Mouse (Mus musculus) forebrain, embryonic 10.5 days (tissue): ENCODE measurements around the gene Syne1. TPM values are rescaled to one million over a fixed set of nuclear protein-coding genes. Genes with fewer than 3 reads are reported as not detected.

ENCODE experiments used
- DNase-seq: peaks from one replicate; pipeline ENCODE4 v3.0.0-alpha.2; 2017; ENCODE audit warnings: low spot score; ENCODE audit errors: extremely low spot score
- H3K27ac ChIP-seq: fragments of 300-500 bp; sonication (generic); 2 replicates; pipeline ENCODE4 v1.5.1; 2016; ENCODE audit warnings: mild to moderate bottlenecking
- H3K27me3 ChIP-seq: fragments of 300-500 bp; sonication (generic); 2 replicates; pipeline ENCODE4 v1.6.1; 2016; ENCODE audit warnings: mild to moderate bottlenecking; ENCODE audit not compliant: poor library complexity, severe bottlenecking
- H3K36me3 ChIP-seq: fragments of 300-500 bp; sonication (generic); replicated peaks from 2 replicates; pipeline ENCODE4 v1.6.1; 2016; ENCODE audit warnings: mild to moderate bottlenecking, moderate library complexity
- H3K4me1 ChIP-seq: fragments of 300-500 bp; sonication (generic); 2 replicates; pipeline ENCODE4 v1.6.1; 2016
- H3K4me3 ChIP-seq: fragments of 300-500 bp; sonication (generic); 2 replicates; pipeline ENCODE4 v1.5.1; 2016; ENCODE audit warnings: mild to moderate bottlenecking, moderate library complexity
- H3K9me3 ChIP-seq: fragments of 300-500 bp; sonication (generic); 2 replicates; pipeline ENCODE4 v1.6.1; 2016; ENCODE audit warnings: mild to moderate bottlenecking, moderate library complexity
- WGBS: fragments of 180-500 bp; shearing (Covaris S2); methylation state at CpG from one replicate; pipeline ENCODE4 v1.1.7; 2016; 5-methylcytosine and 5-hydroxymethylcytosine counted together
- polyA plus RNA-seq: library from polyadenylated mRNA; unstranded; fragments of >200 nt; fragmentation: Nextera tagmentation; extraction: Ambion mirVana; gene quantifications from 2 replicates; pipeline ENCODE4 v1.2.1, GENCODE M21; 2016

Syne1 gene
- polyA plus RNA-seq, 1 experiment from 2014 or later, result 1.7 TPM

DNA sequence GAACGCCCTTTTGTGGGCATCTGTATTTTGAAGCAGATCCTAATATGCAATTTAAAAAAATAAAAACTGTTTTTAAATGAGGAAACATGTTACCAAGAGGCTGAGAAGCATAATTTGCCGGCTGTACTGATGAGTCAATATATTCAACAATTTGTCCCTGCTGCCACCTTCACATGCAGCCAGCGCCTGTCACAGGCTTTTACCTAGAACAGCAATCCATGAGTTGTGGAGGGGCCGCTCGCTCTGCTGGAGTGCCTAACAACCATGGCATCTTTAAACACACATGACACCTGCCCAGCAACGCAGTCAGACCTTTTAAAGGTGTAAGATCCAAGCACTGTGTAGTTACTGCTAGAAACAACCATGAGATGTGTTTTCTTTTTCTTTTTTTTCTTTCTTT lies 183.0 kb downstream of the Syne1 start:
- Histone ChIP-seq H3K4me3 (no peak overlapping the region), H3K27ac (no peak overlapping the region), H3K4me1 (no peaks in the 10 kb centered on the region; the same call in 1 of the 2 replicates), H3K27me3 (no peaks in the 10 kb centered on the region), H3K9me3 (no peaks in the 10 kb centered on the region), H3K36me3 (no peaks in the 10 kb centered on the region)
- 88% methylated on average over 6 of the region's 6 CpGs for WGBS
- DNase-seq, result no peak

DNA sequence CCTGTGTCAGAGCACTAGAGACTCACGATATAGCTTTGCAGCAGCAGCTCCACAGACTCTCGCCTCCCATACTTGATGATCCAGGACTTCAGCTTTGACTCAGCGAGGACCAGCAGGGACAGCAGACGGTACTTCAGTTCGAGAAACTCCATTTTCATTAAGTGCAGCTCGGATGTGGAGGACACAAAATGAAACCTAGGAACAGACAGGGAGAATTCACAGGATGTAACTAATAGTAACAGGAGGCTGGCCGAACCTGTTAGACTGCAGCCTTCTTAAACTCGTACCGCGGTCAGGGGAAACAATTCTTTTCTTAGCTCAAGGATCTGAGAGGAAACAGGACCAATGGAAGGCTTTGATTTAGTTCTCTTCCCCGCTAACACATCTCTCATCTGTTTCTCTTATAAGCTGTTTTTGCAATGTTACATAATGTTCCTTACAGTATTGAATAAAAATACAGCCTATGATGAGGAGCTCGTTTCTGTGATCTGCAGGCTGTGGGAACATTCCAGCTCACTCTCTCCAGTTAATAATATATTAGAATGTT lies 183.7 kb downstream of the Syne1 start:
- Histone ChIP-seq H3K27ac (no peak overlapping the region), H3K4me1 (no peaks in the 10 kb centered on the region; the same call in 1 of the 2 replicates), H3K27me3 (no peaks in the 10 kb centered on the region), H3K4me3 (no peak overlapping the region), H3K9me3 (no peaks in the 10 kb centered on the region), H3K36me3 (no peaks in the 10 kb centered on the region)
- DNase-seq, result no peak
- 81% methylated on average over 12 of the region's 12 CpGs for WGBS

DNA sequence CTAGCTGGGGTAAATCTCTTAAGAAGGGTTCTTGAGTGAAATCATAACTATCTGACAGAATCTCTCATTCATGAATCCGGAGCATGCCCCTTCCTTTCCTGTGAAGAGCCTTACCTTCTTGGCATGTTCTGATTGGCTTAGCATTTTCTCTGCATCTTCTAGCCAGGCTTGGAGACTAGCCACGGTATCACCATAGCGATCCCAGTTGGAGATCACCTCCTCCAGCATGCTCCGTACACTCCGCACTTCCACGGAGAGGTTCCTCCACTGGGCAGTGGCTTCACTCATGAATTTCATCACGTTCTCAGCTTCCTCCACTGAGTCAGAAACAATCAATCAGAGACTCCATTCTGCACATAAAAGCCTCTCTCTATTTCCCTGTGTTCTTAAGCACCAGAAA lies 190.7 kb downstream of the Syne1 start:
- DNase-seq, result no peak
- H3K4me1 ChIP-seq, result no peaks in the 10 kb centered on the region
- no peaks in the 10 kb centered on the region for H3K9me3 ChIP-seq
- no peak overlapping the region for H3K27ac ChIP-seq
- H3K36me3 ChIP-seq, result no peaks in the 10 kb centered on the region
- 70% methylated on average over 7 of the region's 7 CpGs for WGBS
- H3K27me3 ChIP-seq, result no peaks in the 10 kb centered on the region
- H3K4me3 ChIP-seq, result no peak overlapping the region

DNA sequence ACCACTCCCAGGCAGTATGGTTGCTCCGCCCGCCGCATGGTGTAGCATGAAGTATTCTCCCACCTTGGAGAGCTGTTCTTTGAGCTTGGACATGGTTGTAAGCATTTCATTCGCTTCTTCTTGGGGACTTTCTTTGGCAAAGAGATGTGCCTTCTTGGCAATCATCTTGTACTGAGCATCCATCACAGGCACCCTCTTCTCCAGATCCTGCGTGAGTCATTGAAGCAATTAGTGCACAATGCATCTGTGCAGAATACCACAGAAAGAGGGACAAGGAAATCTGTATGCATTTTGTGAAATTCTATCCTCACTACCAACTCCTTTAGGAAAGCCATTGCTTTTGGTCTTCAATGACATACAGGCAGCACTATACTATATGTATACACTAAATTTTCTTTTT lies 194.7 kb downstream of the Syne1 start:
- Histone ChIP-seq H3K36me3 (no peaks in the 10 kb centered on the region), H3K4me3 (no peak overlapping the region), H3K27ac (no peak overlapping the region), H3K4me1 (no peaks in the 10 kb centered on the region), H3K27me3 (no peaks in the 10 kb centered on the region), H3K9me3 (no peaks in the 10 kb centered on the region)
- DNase-seq, result no peak
- WGBS, result 87% methylated on average over 5 of the region's 5 CpGs

DNA sequence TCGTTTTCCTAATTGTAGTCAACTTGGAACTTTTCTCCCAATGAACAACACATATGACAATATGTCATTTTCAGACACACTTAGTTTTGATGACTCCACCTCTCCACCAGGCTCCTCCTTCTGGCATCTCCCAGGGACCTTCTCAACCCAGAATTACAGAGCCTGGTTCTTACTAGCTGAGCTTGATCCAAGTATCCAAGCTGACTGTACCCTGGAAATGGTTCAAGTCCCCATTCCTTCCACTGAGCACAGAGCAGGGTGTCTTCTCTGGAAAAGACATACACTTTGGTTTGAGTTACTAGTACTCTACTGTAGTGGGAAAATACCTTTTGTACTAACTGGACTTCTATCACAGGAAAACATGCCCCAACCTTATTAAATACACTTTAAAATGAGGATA lies 197.9 kb downstream of the Syne1 start:
- no peaks in the 10 kb centered on the region for H3K27me3 ChIP-seq
- DNase-seq, result no peak
- H3K9me3 ChIP-seq, result no peaks in the 10 kb centered on the region
- H3K27ac ChIP-seq, result no peak overlapping the region
- WGBS, result 91% methylated on average over 1 of the region's 1 CpGs
- H3K4me1 ChIP-seq, result no peaks in the 10 kb centered on the region
- no peak overlapping the region for H3K4me3 ChIP-seq
- H3K36me3 ChIP-seq, result no peaks in the 10 kb centered on the region

DNA sequence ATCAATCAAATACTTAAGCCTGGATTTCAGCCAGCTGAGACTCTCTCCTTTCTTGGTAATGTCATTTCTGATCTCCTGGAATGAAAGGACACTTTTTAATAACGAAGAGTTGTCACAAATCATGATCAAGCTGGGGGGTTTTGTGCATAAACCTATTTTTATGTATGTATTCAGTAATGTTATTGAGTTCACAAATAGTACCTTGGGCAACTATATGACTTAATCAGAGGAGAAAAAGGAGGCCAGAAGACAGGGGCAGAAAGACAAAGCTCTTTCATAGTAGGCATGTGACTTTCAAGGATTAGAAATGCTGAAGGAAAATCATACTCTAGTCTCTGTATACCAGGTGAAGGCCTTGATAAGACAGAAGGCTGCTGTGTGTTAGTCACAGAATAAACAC lies 204.4 kb downstream of the Syne1 start:
- Histone ChIP-seq H3K27ac (no peak overlapping the region), H3K9me3 (no peaks in the 10 kb centered on the region), H3K4me3 (no peak overlapping the region), H3K36me3 (no peaks in the 10 kb centered on the region), H3K27me3 (no peaks in the 10 kb centered on the region), H3K4me1 (no peaks in the 10 kb centered on the region)
- no peak for DNase-seq
- 72% methylated on average over 1 of the region's 1 CpGs for WGBS

DNA sequence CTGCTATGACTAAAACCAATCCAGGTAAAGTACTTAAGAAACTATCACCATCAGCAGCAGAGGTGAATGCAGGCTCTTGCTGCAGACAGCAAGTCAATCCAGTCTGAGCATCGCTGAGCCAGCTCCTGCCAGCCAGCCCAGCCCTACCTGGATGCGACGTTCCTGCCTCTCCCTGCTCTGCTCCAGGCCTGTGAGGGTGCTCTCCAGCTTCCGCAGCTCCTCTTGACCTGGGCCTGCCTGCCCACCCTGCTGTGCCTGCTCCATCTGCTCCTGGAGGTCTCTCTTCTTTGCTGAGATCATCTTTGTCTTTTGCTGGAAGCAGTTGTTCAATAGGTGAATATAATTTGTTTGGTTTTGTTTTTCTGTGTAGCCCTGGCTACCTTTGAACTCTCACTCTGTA lies 208.1 kb downstream of the Syne1 start:
- Histone ChIP-seq H3K4me1 (no peaks in the 10 kb centered on the region), H3K27me3 (no peaks in the 10 kb centered on the region), H3K36me3 (no peaks in the 10 kb centered on the region), H3K27ac (no peak overlapping the region), H3K4me3 (no peak overlapping the region), H3K9me3 (no peaks in the 10 kb centered on the region)
- WGBS, result 71% methylated on average over 4 of the region's 4 CpGs
- DNase-seq, result no peak

DNA sequence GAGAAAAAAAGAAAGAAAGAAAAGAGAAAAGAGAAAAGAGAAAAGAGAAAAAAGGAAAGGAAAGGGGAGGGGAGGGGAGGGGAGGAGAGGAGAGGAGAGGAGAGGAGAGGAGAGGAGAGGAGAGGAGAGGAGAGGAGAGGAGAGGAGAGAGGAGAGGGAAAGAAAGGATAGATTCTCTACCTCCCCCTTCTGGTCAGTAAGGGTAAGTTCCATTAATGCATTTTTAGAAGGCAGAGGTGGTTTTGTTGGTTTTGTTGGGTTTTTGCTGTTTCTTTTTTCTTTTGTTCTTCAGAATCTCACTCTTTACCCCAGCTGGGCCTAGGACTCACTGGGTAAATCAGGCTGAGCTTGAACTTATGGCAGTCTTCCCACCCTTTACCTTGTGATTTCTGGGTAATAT lies 214.9 kb downstream of the Syne1 start:
- Histone ChIP-seq H3K27ac (no peak overlapping the region), H3K4me1 (no peaks in the 10 kb centered on the region), H3K36me3 (no peaks in the 10 kb centered on the region), H3K27me3 (no peaks in the 10 kb centered on the region), H3K9me3 (no peaks in the 10 kb centered on the region), H3K4me3 (no peak overlapping the region)
- DNase-seq, result no peak

DNA sequence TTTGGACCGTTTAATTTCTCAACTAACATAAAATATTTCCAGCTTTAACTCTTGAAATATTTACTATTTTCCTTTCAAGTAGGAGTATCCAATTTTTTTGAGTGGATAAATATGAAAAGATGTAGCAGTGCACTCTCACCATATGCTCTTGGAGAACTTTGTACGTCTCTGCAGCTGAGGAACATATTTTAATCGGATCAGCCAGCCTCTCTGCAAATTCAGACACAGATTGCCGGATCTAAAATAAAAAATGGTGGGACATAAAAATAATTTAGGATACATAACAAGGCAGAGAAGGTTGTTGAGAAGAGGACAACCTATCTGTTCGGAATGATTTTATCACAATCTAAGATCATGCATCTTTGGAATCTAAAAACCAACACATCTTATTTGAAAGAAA lies 218.5 kb downstream of the Syne1 start:
- no peak for DNase-seq
- 91% methylated on average over 5 of the region's 5 CpGs for WGBS
- H3K27me3 ChIP-seq, result no peaks in the 10 kb centered on the region

DNA sequence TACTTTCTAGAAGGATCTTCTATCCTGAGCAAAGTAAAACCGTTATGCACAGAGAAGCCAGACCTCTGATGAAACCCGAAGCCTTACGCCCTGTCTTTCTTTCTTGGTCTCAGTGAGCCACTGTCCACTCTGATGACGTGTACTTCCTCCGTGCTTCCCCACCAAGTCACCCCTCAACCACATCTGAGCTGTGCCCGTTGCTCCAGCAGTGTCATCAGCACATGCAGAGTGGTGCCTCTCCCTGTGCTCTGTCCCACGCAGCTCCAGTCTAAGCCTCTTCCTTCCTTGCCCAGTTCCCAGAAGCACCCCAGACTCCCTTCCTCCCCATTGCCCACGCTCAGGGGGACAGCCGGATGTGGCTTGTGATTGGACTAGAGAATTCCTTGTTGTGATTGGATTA lies 224.6 kb downstream of the Syne1 start:
- DNase-seq, result no peak
- Histone ChIP-seq H3K36me3 (no peaks in the 10 kb centered on the region), H3K4me3 (no peak overlapping the region), H3K9me3 (no peaks in the 10 kb centered on the region), H3K27me3 (no peaks in the 10 kb centered on the region), H3K27ac (no peak overlapping the region), H3K4me1 (no peaks in the 10 kb centered on the region)
- WGBS, result 87% methylated on average over 9 of the region's 9 CpGs

More for the DNA sequence above, 218.5 kb downstream of the Syne1 start:
- Histone ChIP-seq H3K36me3 (no peaks in the 10 kb centered on the region), H3K4me1 (no peaks in the 10 kb centered on the region), H3K4me3 (no peak overlapping the region), H3K9me3 (no peaks in the 10 kb centered on the region), H3K27ac (no peak overlapping the region)

DNA sequence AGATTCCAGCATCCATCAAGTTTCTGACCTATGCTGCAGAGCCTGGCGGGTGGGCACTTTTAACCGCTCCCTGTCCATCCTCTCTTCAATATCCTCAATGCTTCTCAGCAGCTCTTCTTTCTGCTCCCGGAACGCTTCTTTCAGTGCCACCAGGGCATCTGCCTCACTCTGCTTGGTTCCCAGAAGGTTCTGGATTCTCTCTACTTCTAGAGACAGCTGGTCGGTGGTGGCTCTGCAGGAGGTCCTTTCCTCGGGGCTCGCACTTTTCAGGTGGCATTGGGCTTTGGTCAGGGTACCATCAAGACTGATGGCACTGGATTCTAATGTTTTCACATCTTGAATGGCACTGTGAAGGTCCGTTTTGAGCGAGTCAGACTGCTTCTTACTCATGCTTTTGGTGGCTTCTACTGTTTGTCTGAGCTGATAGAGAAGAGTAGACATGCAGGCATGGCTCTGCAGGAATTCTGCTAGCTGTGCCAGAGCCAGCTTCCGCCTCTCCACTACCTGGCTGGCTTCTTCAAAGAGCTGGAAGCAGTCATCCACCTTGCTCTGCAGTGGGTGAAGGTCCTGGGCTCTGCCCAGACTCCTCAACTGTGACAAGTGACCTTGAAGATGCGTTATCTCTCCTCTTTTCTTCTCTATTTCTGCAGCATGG lies 227.4 kb downstream of the Syne1 start:
- DNase-seq, result no peak
- WGBS, result 91% methylated on average over 11 of the region's 11 CpGs
- no peaks in the 10 kb centered on the region for H3K4me1 ChIP-seq
- H3K36me3 ChIP-seq, result no peaks in the 10 kb centered on the region
- no peaks in the 10 kb centered on the region for H3K27me3 ChIP-seq
- no peaks in the 10 kb centered on the region for H3K9me3 ChIP-seq
- H3K4me3 ChIP-seq, result no peak overlapping the region
- H3K27ac ChIP-seq, result no peak overlapping the region

DNA sequence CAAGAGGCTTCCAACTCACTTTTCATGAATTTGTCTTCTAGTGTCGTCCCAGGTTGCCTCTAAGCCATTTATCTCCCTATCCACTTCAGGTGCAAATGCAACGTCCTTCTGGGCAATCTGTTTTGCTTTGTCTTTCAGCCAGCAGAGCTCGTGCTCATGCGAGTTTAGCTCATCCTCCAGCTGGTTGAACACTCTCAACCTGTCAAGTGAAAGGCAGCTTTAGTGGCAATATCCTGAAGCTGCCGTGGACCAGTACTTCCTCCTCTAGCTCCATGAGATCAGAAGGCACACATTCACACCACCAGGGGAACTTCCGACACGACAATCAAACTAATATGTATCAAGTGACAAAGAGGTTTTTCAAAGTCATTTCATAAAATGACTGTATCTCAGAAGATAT lies 228.7 kb downstream of the Syne1 start:
- H3K36me3 ChIP-seq, result no peaks in the 10 kb centered on the region
- no peaks in the 10 kb centered on the region for H3K4me1 ChIP-seq
- no peak for DNase-seq
- WGBS, result 68% methylated on average over 7 of the region's 7 CpGs
- H3K27me3 ChIP-seq, result no peaks in the 10 kb centered on the region
- H3K9me3 ChIP-seq, result no peaks in the 10 kb centered on the region
- no peak overlapping the region for H3K27ac ChIP-seq
- H3K4me3 ChIP-seq, result no peak overlapping the region

DNA sequence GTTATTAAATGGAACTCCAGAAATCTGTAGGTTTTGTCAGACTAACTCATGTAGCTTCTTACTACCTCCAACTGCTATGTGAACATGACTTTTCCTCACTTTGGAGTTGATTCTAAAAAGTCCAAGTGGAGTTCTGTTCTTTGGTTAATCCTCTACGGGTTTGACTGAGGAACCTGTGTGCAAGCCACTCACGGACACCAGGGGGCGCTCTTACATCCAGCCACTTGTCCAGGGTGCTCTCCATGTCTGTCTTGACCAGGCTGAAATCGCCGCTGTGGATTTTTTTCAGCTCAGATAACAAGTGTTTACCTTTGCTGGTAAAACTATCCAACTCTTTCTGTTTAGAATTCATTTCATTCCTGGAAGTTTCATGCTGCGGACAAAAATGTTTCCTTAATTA lies 233.7 kb downstream of the Syne1 start:
- Histone ChIP-seq H3K4me1 (no peaks in the 10 kb centered on the region), H3K4me3 (no peak overlapping the region), H3K36me3 (no peaks in the 10 kb centered on the region), H3K9me3 (no peaks in the 10 kb centered on the region), H3K27ac (no peak overlapping the region), H3K27me3 (no peaks in the 10 kb centered on the region)
- DNase-seq, result peak; percentile 59
- 24% methylated on average over 6 of the region's 6 CpGs for WGBS

DNA sequence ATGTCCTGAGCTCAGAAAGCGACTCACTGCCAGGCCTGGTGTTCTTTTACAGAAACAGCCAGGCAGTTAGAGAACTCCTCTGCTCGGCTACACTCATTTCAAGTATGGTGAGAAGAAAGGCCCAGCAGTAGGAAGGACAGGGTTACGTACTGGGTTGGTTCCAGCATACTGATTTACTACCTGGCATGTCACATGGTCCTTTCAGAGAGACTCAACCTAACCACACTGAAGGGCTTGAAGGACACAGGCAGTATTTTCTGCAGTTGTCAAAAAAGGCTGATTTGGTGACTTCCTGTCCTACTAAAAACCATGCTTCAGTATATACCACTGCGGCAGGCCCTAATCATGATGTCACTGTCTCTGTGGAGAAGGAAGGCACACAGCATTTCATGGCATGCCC lies 238.8 kb downstream of the Syne1 start:
- peaks cover 15% of the 10 kb centered on the region for H3K4me1 ChIP-seq
- no peak overlapping the region for H3K4me3 ChIP-seq
- no peak for DNase-seq
- no peaks in the 10 kb centered on the region for H3K9me3 ChIP-seq
- no peak overlapping the region for H3K27ac ChIP-seq
- no peaks in the 10 kb centered on the region for H3K27me3 ChIP-seq
- WGBS, result 87% methylated on average over 4 of the region's 4 CpGs
- no peaks in the 10 kb centered on the region for H3K36me3 ChIP-seq
